Mouse (Mus musculus) G1E (cell line): ENCODE measurements around the gene Sumo2. TPM values are rescaled to one million over a fixed set of nuclear protein-coding genes. Genes with fewer than 3 reads are reported as not detected.

ENCODE experiments used
- ATAC-seq: 2 replicates; pipeline ENCODE4 v1.8.0; 2016; ENCODE audit warnings: mild to moderate bottlenecking; ENCODE audit not compliant: insufficient number of reproducible peaks, poor library complexity, low FRiP score, severe bottlenecking; ENCODE audit errors: extremely low read depth
- DNase-seq: peaks from one replicate; pipeline ENCODE4 v3.0.0; 2012; ENCODE audit warnings: low spot score
- H3K27me3 ChIP-seq: 2 replicates; pipeline ENCODE4 v1.6.1; 2012; ENCODE audit warnings: mild to moderate bottlenecking, low read length, inconsistent platforms; ENCODE audit not compliant: insufficient read depth
- H3K36me3 ChIP-seq: replicated peaks from 2 replicates; pipeline ENCODE3; 2012; ENCODE audit warnings: mild to moderate bottlenecking, inconsistent platforms
- H3K4me1 ChIP-seq: 2 replicates; pipeline ENCODE4 v1.6.1; 2012; ENCODE audit warnings: low read depth, low read length, inconsistent platforms, mixed read lengths; ENCODE audit not compliant: insufficient read depth
- H3K4me3 ChIP-seq: 2 replicates; pipeline ENCODE4 v1.5.1; 2012; ENCODE audit warnings: low read depth, mild to moderate bottlenecking, inconsistent platforms, low read length, moderate library complexity, mixed read lengths
- H3K9me3 ChIP-seq: replicated peaks from 2 replicates; pipeline ENCODE4 v1.6.1; 2012; ENCODE audit warnings: inconsistent platforms
- CTCF ChIP-seq: IDR thresholded peaks from 2 replicates; pipeline ENCODE4 v1.5.1; 2012; ENCODE audit warnings: low read depth, low read length, inconsistent platforms, mixed read lengths
- GATA1 ChIP-seq: IDR thresholded peaks from 2 replicates; pipeline ENCODE4 v1.6.1; 2012; ENCODE audit warnings: borderline replicate concordance, low read length, inconsistent platforms, mixed read lengths
- GATA2 ChIP-seq: IDR thresholded peaks from 2 replicates; pipeline ENCODE4 v1.6.1; 2012; ENCODE audit warnings: low read depth, low read length, inconsistent platforms, borderline replicate concordance
- POLR2AphosphoS5 ChIP-seq: IDR thresholded peaks from 2 replicates; pipeline ENCODE4 v1.6.1; 2012; ENCODE audit warnings: low read depth, low read length, inconsistent platforms; ENCODE audit not compliant: insufficient replicate concordance
- TAL1 ChIP-seq: conservative IDR thresholded peaks from 2 replicates; pipeline ENCODE4 v1.6.1; 2012; ENCODE audit warnings: low read depth, low read length, inconsistent platforms, mixed read lengths
- polyA plus RNA-seq: library from polyadenylated mRNA; stranded (reverse); fragments of >175 nt; gene quantifications from 2 replicates; pipeline ENCODE4 v1.2.3, GENCODE M21; 2012
- total RNA-seq, 2 experiments: library from RNA; stranded (forward) in 1 of 2; stranded (reverse) in 1 of 2; fragments of 200-1000 nt in 1 of 2; fragments of >200 nt in 1 of 2; fragmentation: Nextera tagmentation in 1 of 2; gene quantifications; 2 replicates each; pipeline ENCODE4 v1.2.3; 2014 to 2017

Gene Sumo2
- 491 and 596 TPM in 2 replicates for total RNA-seq (2014; fragmentation: Nextera tagmentation)
- 642 and 699 TPM in 2 replicates for total RNA-seq (2017)
- 393 and 421 TPM in 2 replicates for polyA plus RNA-seq

GRCm38 (mm10) chr11:115536038-115536681 is at the start of gene Sumo2:
Sumo2 (minus strand) TSS chr11:115536276.
- Histone ChIP-seq H3K9me3 (no peaks in the 10 kb centered on the region), H3K4me1 (peaks cover 35% of the 10 kb centered on the region), H3K36me3 (peaks cover 32% of the 10 kb centered on the region)

DNA sequence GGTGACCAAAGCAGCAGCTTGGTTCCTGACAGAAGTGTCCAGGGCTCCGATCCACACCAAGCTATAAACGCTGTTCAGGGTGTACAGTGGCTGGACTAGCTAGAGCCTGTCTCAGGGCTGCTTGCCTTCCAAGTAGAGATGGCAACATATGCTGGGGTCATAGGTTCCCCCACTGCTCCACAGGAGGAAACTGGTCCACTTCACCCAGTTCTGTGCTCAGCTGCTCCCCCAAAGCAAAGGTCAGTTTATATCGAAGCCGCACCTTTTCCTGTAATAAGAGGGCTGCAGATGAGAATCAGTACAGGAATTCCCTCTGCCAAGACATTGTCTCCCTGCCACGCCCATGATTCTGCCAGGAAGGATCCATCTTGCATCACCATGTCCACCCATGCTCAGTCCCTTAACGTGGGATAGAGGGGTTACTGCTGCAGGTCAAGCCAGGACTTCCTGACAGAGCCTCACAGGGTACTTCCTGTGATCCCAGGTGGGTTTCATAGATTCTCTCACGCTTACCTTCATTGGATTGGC is 49.6 kb upstream of the Sumo2 start:
- ATAC-seq (no peak), DNase-seq (no peak)
- Histone ChIP-seq H3K27me3 (no peaks in the 10 kb centered on the region), H3K36me3 (peaks cover 98% of the 10 kb centered on the region), H3K4me3 (no peak overlapping the region), H3K4me1 (peaks cover 21% of the 10 kb centered on the region), H3K9me3 (no peaks in the 10 kb centered on the region)
- TF ChIP-seq GATA1 (no peak), TAL1 (no peak), POLR2AphosphoS5 (0 out of 2 replicates have a peak, but pooled peaks have one; percentile 66), CTCF (no peak)

More at GRCm38 (mm10) chr11:115536038-115536681, at the start of gene Sumo2:
- peak within 1 kb of the TSS; percentile 92 for H3K4me3 ChIP-seq
- peak; percentile 67 for ATAC-seq
- no peak for TF ChIP-seq CTCF
- 0 out of 2 replicates have a peak, but pooled peaks have one; percentile 39 for TF ChIP-seq POLR2AphosphoS5
- no peaks in the 10 kb centered on the region for H3K27me3 ChIP-seq
- DNase-seq = peak; percentile 96

DNA sequence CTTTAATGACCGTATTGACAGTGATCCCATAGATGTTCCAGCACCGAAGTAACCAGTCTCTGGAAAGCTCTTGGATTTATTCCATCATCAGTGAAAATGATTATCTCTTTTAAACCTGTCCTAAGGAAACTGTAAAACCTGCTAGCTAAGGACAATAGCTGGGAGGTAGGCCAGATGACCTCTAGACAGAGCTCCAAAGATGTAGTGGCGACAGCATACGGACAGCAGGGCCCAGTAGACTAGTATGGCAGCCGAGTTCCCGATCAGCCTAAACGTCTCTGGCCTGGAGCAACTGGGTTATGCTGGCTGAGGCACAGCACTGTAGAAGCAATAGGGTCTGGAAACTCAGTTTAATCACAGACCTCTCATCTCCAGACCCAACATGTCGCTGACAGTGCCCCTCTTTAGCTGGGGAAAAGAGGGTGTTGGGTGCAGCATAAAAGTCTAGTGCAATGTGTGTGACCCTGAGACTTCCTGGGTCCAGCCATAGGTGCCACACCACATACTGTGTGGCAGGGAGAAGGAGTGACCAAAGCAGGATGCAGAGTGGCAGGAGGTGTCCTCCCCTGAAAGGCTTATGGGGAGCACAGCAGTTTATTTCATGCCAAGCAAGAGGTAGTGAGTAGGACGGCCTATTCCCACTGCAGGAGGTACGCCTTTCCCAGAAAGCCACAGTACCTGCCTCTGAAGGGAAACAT is 48.4 kb upstream of the Sumo2 start:
- Histone ChIP-seq H3K4me1 (peaks cover 15% of the 10 kb centered on the region; the same call in 1 of the 2 replicates), H3K36me3 (peaks cover 95% of the 10 kb centered on the region), H3K27me3 (no peaks in the 10 kb centered on the region), H3K4me3 (no peak overlapping the region), H3K9me3 (no peaks in the 10 kb centered on the region)
- no peak for ATAC-seq
- DNase-seq = no peak
- TF ChIP-seq POLR2AphosphoS5 (0 out of 2 replicates have a peak, but pooled peaks have one; percentile 57), GATA2 (no peak)

DNA sequence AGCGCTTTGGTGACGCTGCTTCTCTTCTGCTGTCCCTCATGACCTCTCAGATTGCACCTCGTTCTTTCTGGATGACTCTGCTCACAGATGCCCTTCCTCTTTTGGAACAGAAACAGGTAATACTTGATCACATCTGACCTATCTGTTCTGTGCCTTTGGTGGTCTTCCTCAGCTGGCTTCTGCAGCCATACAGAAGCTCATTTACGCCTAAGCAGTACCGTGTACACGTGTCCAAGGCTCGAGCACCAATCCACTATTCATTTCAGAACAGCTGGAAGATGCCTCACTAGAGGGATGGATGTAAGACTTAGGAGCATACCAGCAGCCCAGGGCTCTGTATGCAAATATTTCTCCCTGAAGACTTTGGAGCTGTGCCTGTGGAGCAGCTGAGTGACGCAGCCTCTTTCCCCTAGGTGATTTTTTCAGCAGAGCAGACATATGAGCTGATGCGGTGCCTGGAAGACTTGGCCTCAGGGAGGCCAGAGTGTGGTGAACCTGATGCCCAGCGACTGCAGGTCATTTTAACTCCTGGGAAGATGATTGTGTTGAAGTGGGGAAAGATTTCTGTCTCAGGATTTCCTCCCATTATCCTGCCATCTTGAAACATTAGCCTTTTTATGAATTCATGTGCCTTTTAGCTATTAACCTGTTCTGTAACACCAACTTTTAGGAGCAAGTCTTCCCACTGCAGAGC is 47.0 kb upstream of the Sumo2 start:
- Histone ChIP-seq H3K27me3 (no peaks in the 10 kb centered on the region), H3K9me3 (no peaks in the 10 kb centered on the region), H3K4me1 (peaks cover 11% of the 10 kb centered on the region), H3K36me3 (peaks cover 97% of the 10 kb centered on the region), H3K4me3 (no peak overlapping the region)
- DNase-seq (no peak), ATAC-seq (no peak)
- TF ChIP-seq POLR2AphosphoS5 (no peak; the same call in 1 of the 2 replicates), CTCF (no peak), GATA1 (no peak), GATA2 (no peak), TAL1 (no peak)

GRCm38 (mm10) chr11:115579080-115579479 is 43.0 kb upstream of the Sumo2 start:
- peaks cover 7% of the 10 kb centered on the region for H3K4me1 ChIP-seq
- H3K27me3 ChIP-seq = no peaks in the 10 kb centered on the region
- ATAC-seq = no peak
- no peak for DNase-seq
- H3K36me3 ChIP-seq = peaks cover 71% of the 10 kb centered on the region
- TF ChIP-seq GATA1 (no peak), TAL1 (no peak)
- no peaks in the 10 kb centered on the region for H3K9me3 ChIP-seq
- no peak overlapping the region for H3K4me3 ChIP-seq

DNA sequence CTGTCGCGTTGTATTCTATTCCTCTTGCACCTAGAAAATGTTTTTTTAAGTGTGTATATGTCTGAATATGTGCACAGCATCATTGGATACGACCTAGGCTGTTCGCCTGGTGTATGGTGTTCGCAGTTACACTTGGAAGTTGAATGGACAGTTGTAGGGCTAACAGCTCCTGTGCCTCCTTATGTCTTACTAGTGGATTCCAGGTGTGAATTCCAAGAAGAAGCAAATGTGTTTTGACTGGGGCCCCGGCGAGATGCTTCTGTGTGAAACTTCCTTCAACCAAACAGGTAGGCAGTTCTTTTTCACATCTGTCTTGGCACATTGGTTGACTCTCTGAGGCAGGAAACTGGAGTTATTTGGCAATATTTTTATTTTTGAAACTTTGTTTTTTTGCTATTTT is 28.9 kb upstream of the Sumo2 start:
- TF ChIP-seq TAL1 = no peak
- no peak for TF ChIP-seq GATA2
- no peak for TF ChIP-seq GATA1
- TF ChIP-seq CTCF = no peak
- no peak for TF ChIP-seq POLR2AphosphoS5
- no peaks in the 10 kb centered on the region for H3K27me3 ChIP-seq
- DNase-seq (no peak), ATAC-seq (no peak)
- peak overlapping the region; percentile 83 for H3K4me3 ChIP-seq
- H3K9me3 ChIP-seq = no peaks in the 10 kb centered on the region
- H3K4me1 ChIP-seq = peaks cover 32% of the 10 kb centered on the region
- peaks cover 47% of the 10 kb centered on the region for H3K36me3 ChIP-seq
